Mouse (Mus musculus) spleen, adult 18-20 months (tissue): ENCODE results near the gene Gdf3.
"Not testable (repeated sequence)": the region's sequence is repeated elsewhere in the genome, so short reads cannot be mapped to it uniquely, and the experiment has no call there.

Experiments
- DNase-seq, 2 experiments: peaks; one replicate each; pipeline ENCODE4 v3.0.0; 2022; ENCODE audit warnings: mixed read lengths in 2 of 2

Gdf3 gene

GRCm38 (mm10) chr6:122604260-122604659, 5.6 kb downstream of the Gdf3 start:
- no peak for DNase-seq

- DNase-seq = no peak
Measured at GRCm38 (mm10) chr6:122602992-122603322, 6.9 kb downstream of the Gdf3 start.

- DNase-seq = peak; percentile 77 to 79
Measured at GRCm38 (mm10) chr6:122602242-122602991, 7.5 kb downstream of the Gdf3 start, which contains the start of gene Apobec1. Apobec1 (minus strand) TSS chr6:122602444.

GRCm38 (mm10) chr6:122601615-122602014, 8.3 kb downstream of the Gdf3 start:
- no peak for DNase-seq

GRCm38 (mm10) chr6:122601031-122601430, 8.9 kb downstream of the Gdf3 start:
- DNase-seq = no peak

GRCm38 (mm10) chr6:122600066-122600646, 9.7 kb downstream of the Gdf3 start:
- no peak for DNase-seq

GRCm38 (mm10) chr6:122599054-122599737, 10.7 kb downstream of the Gdf3 start:
- DNase-seq = no peak

- DNase-seq = peak in 1 of 2 experiments; percentile 24
Measured at GRCm38 (mm10) chr6:122598436-122598835, 11.5 kb downstream of the Gdf3 start.

- no peak for DNase-seq
Measured at GRCm38 (mm10) chr6:122598014-122598413, 11.9 kb downstream of the Gdf3 start.

GRCm38 (mm10) chr6:122596608-122597007, 13.3 kb downstream of the Gdf3 start:
- no peak for DNase-seq

GRCm38 (mm10) chr6:122595637-122596036, 14.2 kb downstream of the Gdf3 start:
- DNase-seq = no peak

- no peak for DNase-seq
Measured at GRCm38 (mm10) chr6:122592905-122593304, 17.0 kb downstream of the Gdf3 start.

- DNase-seq = no peak
Measured at GRCm38 (mm10) chr6:122591027-122591758, 18.7 kb downstream of the Gdf3 start.

GRCm38 (mm10) chr6:122579086-122579485, 30.8 kb downstream of the Gdf3 start:
- no peak for DNase-seq

- DNase-seq = no peak
Measured at GRCm38 (mm10) chr6:122577030-122577429, 32.9 kb downstream of the Gdf3 start.

- DNase-seq = not testable (repeated sequence)
Measured at GRCm38 (mm10) chr6:122575037-122575436, 34.9 kb downstream of the Gdf3 start.

GRCm38 (mm10) chr6:122571617-122571959, 38.3 kb downstream of the Gdf3 start:
- DNase-seq = no peak

- peak in 1 of 2 experiments; percentile 36 for DNase-seq
Measured at GRCm38 (mm10) chr6:122570695-122571616, 38.9 kb downstream of the Gdf3 start.

- DNase-seq = no peak
Measured at GRCm38 (mm10) chr6:122569762-122570161, 40.1 kb downstream of the Gdf3 start.

- DNase-seq = no peak
Measured at GRCm38 (mm10) chr6:122569113-122569512, 40.8 kb downstream of the Gdf3 start.

GRCm38 (mm10) chr6:122565070-122565784, 44.7 kb downstream of the Gdf3 start:
- DNase-seq = no peak
